ENCODE assay signal across 8 mouse cellular contexts in genomic region chr14:19705649-19706048, GRCm38 (mm10). TPM values are rescaled to one million over a fixed set of nuclear protein-coding genes. Genes with fewer than 3 reads are reported as not detected.
A peak's percentile ranks its signal among the peaks of the same experiment; 100 is the strongest.
DNase-seq lines count a peak whose midpoint lies in the region; ATAC-seq and TF ChIP-seq lines count a peak whose summit lies in the region.

No protein-coding gene starts in this region.

- peak; percentile 59 for TF ChIP-seq CTCF in cortical plate, adult 2 months (IDR thresholded peaks at IDR 0.05; ENCODE audit: extremely low read depth, insufficient read depth, low read length)

- TF ChIP-seq POLR2A in cortical plate, adult 2 months (IDR thresholded peaks at IDR 0.05; ENCODE audit: extremely low read depth, insufficient read depth, low read length) = no peak

- H3K27me3 ChIP-seq in intestine, embryonic 14.5 days (replicated peaks; ENCODE audit: control insufficient read depth, insufficient read depth, low read length) = no peaks in the 10 kb centered on the region
- H3K27me3 ChIP-seq in midbrain, embryonic 11.5 days (ENCODE audit: control insufficient read depth, insufficient read depth, low read length) = no peaks in the 10 kb centered on the region

- H3K36me3 ChIP-seq in intestine, embryonic 14.5 days (ENCODE audit: control insufficient read depth, insufficient read depth, low read length) = no peaks in the 10 kb centered on the region
- H3K36me3 ChIP-seq in midbrain, embryonic 11.5 days (ENCODE audit: control insufficient read depth, insufficient read depth, low read length) = no peaks in the 10 kb centered on the region

- 0 out of 2 replicates have a peak, but pooled peaks have one; percentile 49 for ATAC-seq in intestine, embryonic 14.5 days (replicated peaks; ENCODE audit: low FRiP score, low TSS enrichment, low read depth)
- peak; percentile 82 for ATAC-seq in midbrain, embryonic 11.5 days (ENCODE audit: low FRiP score)

- peak; percentile 92 for DNase-seq in R1 (ENCODE audit: low read depth, low spot score)
- peak; percentile 64 for DNase-seq in gastrocnemius, postnatal 25 days
- DNase-seq in intestine, embryonic 14.5 days (ENCODE audit: low spot score) = peak; percentile 87
- peak; percentile 79 to 84 for DNase-seq in left cerebral cortex, postnatal 14 days (ENCODE audit: low spot score in 2 of 2)
- DNase-seq in midbrain, embryonic 11.5 days (ENCODE audit: low spot score, missing footprints) = peak; percentile 96
- peak; percentile 50 to 61 for DNase-seq in right cerebral cortex, postnatal 36 days (ENCODE audit: low spot score in 2 of 2)
- DNase-seq in urinary bladder, postnatal 36 days (ENCODE audit: low spot score in 2 of 2) = peak; percentile 54 to 77

- H3K4me1 ChIP-seq in cortical plate, adult 2 months (ENCODE audit: control insufficient read depth, insufficient read depth, low read length) = peaks cover 6% of the 10 kb centered on the region
- peaks cover 8% of the 10 kb centered on the region for H3K4me1 ChIP-seq in intestine, embryonic 14.5 days (replicated peaks; ENCODE audit: control insufficient read depth, insufficient read depth, low read length)
- peaks cover 4% of the 10 kb centered on the region; the same call in 1 of the 2 replicates for H3K4me1 ChIP-seq in midbrain, embryonic 11.5 days (ENCODE audit: control insufficient read depth, insufficient read depth, low read length)

- no peak overlapping the region for H3K4me3 ChIP-seq in cortical plate, adult 2 months (ENCODE audit: insufficient read depth, low read length)
- H3K4me3 ChIP-seq in intestine, embryonic 14.5 days (ENCODE audit: low read depth, low read length) = no peak overlapping the region
- no peak overlapping the region for H3K4me3 ChIP-seq in midbrain, embryonic 11.5 days (ENCODE audit: low read depth, low read length)

- H3K27ac ChIP-seq in cortical plate, adult 2 months (ENCODE audit: insufficient read depth, low read length) = no peak overlapping the region
- no peak overlapping the region for H3K27ac ChIP-seq in intestine, embryonic 14.5 days (ENCODE audit: low read depth)
- no peak overlapping the region for H3K27ac ChIP-seq in midbrain, embryonic 11.5 days (ENCODE audit: low read depth, low read length)

- no peak overlapping the region for H3K4me2 ChIP-seq in intestine, embryonic 14.5 days (ENCODE audit: low read length)
- H3K4me2 ChIP-seq in midbrain, embryonic 11.5 days = no peak overlapping the region

- no peak overlapping the region for H3K9ac ChIP-seq in intestine, embryonic 14.5 days (ENCODE audit: low read length)
- H3K9ac ChIP-seq in midbrain, embryonic 11.5 days (ENCODE audit: low read length) = no peak overlapping the region

- intact Hi-C loops in left cerebral cortex, postnatal 14 days (cut with DNase I) = loop anchor here (1.0 to 5.0 kb wide), 2 partner anchors 113 to 362 kb away; no protein-coding TSS in a partner anchor

- WGBS in intestine, embryonic 14.5 days = 12% methylated on average over 16 of the region's 16 CpGs
- 12% methylated on average over 16 of the region's 16 CpGs for WGBS in midbrain, embryonic 11.5 days

- H3K9me3 ChIP-seq in intestine, embryonic 14.5 days (ENCODE audit: control insufficient read depth, low read length) = no peaks in the 10 kb centered on the region
- H3K9me3 ChIP-seq in midbrain, embryonic 11.5 days (ENCODE audit: control insufficient read depth, low read length) = no peaks in the 10 kb centered on the region

RNA-seq across cellular contexts. Expression of gene Nid2, which starts 45.4 kb away (rescaled TPM):
- polyA plus RNA-seq in cortical plate, adult 2 months (2012; rRNA removed) = 2.2 TPM in 2 replicates
- total RNA-seq in gastrocnemius, postnatal 25 days (2021) = 10 to 100 TPM; 13.5 to 14.9 TPM
- 85.2 and 87.2 TPM in 2 replicates for polyA plus RNA-seq in intestine, embryonic 14.5 days (2014; fragmentation: Nextera tagmentation; extraction: Ambion mirVana)
- total RNA-seq in left cerebral cortex, postnatal 14 days (2021) = 10 to 100 TPM; 11.0 to 12.7 TPM
- polyA plus RNA-seq in midbrain, embryonic 11.5 days (2014; fragmentation: Nextera tagmentation; extraction: Ambion mirVana) = 30.0 and 32.2 TPM in 2 replicates
